Mouse (Mus musculus): ENCODE measurements at regions not wholly inside any gene's neighbourhood (a gene's known extent, or its start where the extent isn't known, plus 50 kb on each side); places are given as distances from the start of the nearest gene placed in this dataset.

- 90% methylated on average over 7 of the region's 7 CpGs for WGBS
These were observed 208.3 kb downstream of the Adra2a start for GRCm38 (mm10) chr19:54252145-54252664.

DNA sequence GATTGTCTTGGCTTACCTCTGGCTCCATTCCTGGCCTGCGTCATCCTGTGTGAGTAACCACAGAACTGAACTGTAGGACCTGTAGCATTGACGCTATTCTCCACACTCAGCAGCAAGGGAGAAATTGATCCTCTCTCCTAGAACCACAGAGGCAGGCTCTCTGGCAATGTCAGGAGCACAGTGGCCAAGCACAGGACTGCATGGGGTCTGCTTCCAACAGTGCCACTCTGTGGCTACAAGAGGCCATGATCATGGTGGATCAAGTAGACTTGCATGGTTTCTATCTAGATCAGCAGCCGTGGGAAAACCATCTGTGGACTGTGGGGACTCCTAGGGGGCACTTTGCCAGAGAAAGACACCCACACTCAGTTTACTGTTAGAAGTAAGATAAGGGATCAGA lies 213.9 kb downstream of the Adra2a start:
- no peaks in the 10 kb centered on the region for H3K36me3 ChIP-seq
- no peak overlapping the region for H3K9ac ChIP-seq
- WGBS = 94% methylated on average over 3 of the region's 3 CpGs
- no peaks in the 10 kb centered on the region for H3K9me3 ChIP-seq
- H3K4me1 ChIP-seq = peaks cover 10% of the 10 kb centered on the region
- H3K27me3 ChIP-seq (replicated peaks) = no peaks in the 10 kb centered on the region
- ATAC-seq (ENCODE audit: low FRiP score, low read depth) = no peak
- H3K27ac ChIP-seq = no peak overlapping the region
- H3K4me2 ChIP-seq (replicated peaks) = no peak overlapping the region
- no peak overlapping the region for H3K4me3 ChIP-seq

More at GRCm38 (mm10) chr19:54252145-54252664, 208.3 kb downstream of the Adra2a start:
- Histone ChIP-seq H3K27ac (no peak overlapping the region), H3K4me3 (no peak overlapping the region), H3K4me2 (replicated peaks) (no peak overlapping the region), H3K36me3 (no peaks in the 10 kb centered on the region), H3K4me1 (no peaks in the 10 kb centered on the region), H3K9ac (no peak overlapping the region), H3K9me3 (no peaks in the 10 kb centered on the region), H3K27me3 (replicated peaks) (no peaks in the 10 kb centered on the region)
- no peak for ATAC-seq (ENCODE audit: low FRiP score, low read depth)

DNA sequence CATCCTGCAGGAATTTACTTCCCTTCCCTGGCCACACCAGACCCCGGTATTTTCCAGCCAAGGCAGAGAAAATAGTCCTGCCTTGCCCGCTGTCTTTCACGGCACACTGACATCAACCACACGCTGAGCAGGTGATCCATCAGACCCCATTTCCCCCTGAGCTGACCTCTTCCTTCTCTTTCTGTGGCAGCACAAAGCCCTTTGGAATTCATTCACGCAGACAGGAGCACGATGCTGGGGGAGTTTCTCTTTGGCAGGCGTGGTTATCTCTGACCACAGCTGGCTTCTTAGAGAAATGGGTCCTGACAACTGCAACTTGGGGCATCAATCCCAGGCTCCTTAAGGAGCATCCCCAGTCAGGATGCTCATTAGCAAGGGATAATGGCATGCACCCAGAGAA lies 215.2 kb downstream of the Adra2a start:
- no peaks in the 10 kb centered on the region for H3K36me3 ChIP-seq
- 2% methylated on average over 7 of the region's 7 CpGs for WGBS
- H3K27ac ChIP-seq = no peak overlapping the region
- no peaks in the 10 kb centered on the region for H3K9me3 ChIP-seq
- no peak overlapping the region for H3K4me3 ChIP-seq
- no peaks in the 10 kb centered on the region for H3K27me3 ChIP-seq (replicated peaks)
- ATAC-seq (ENCODE audit: low FRiP score, low read depth) = 0 out of 2 replicates have a peak, but pooled peaks have one; percentile 44
- peaks cover 10% of the 10 kb centered on the region for H3K4me1 ChIP-seq
- H3K9ac ChIP-seq = 0 out of 2 replicates have a peak overlapping the region, but pooled peaks have one; percentile 7
- peak overlapping the region; percentile 46 for H3K4me2 ChIP-seq (replicated peaks)

- H3K4me2 ChIP-seq (replicated peaks) = no peak overlapping the region
- no peaks in the 10 kb centered on the region for H3K4me1 ChIP-seq
- H3K4me3 ChIP-seq = no peak overlapping the region
- no peak overlapping the region for H3K27ac ChIP-seq
- no peak for ATAC-seq (ENCODE audit: low FRiP score, low read depth)
- WGBS = 87% methylated on average over 10 of the region's 10 CpGs
- H3K9ac ChIP-seq = no peak overlapping the region
- no peaks in the 10 kb centered on the region for H3K9me3 ChIP-seq
- H3K27me3 ChIP-seq (replicated peaks) = no peaks in the 10 kb centered on the region
- H3K36me3 ChIP-seq = no peaks in the 10 kb centered on the region
These were observed 233.4 kb downstream of the Adra2a start for GRCm38 (mm10) chr19:54277368-54277767.

- H3K27me3 ChIP-seq (replicated peaks) = no peaks in the 10 kb centered on the region
- no peak overlapping the region for H3K4me2 ChIP-seq (replicated peaks)
- no peaks in the 10 kb centered on the region for H3K4me1 ChIP-seq
- H3K9ac ChIP-seq = no peak overlapping the region
- H3K36me3 ChIP-seq = no peaks in the 10 kb centered on the region
- H3K27ac ChIP-seq = no peak overlapping the region
- ATAC-seq (ENCODE audit: low FRiP score, low read depth) = no peak
- no peaks in the 10 kb centered on the region for H3K9me3 ChIP-seq
- no peak overlapping the region for H3K4me3 ChIP-seq
These were observed 241.5 kb downstream of the Adra2a start for GRCm38 (mm10) chr19:54285481-54285880.

DNA sequence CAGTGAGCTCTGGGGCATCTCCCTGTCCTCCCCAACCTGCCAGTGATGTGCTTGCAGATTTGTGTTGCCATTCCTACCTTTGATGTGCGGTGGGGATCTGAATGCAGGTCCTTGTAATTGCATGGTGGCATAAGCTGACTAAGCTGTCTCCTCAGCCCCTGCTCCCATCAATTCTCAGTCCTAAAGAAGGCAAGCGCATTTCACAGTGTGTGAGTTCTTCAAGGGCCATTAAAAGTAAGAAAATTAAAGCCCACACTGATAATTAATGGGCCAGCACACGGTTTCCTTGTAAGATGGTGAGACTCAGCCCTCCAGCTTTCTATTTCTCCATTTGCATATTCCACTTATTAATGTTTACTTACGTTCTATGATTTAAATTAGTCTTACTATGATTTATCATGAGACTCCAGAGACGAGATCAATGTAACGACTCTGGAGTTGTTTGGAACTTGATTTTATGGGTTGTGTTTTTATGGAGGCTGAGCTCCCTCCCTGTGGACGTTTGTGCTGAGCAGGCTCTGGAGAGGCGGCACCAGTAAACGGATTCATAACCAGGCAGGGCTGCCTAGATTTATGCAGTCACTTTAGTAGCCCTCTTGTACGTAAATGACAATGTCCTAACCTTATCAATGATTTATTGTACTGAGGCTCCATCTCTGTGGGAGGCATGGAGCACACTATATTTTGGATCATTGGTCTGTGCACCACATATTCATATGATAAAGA lies 253.9 kb downstream of the Adra2a start:
- no peaks in the 10 kb centered on the region for H3K27me3 ChIP-seq (replicated peaks)
- H3K9me3 ChIP-seq = no peaks in the 10 kb centered on the region
- no peak overlapping the region for H3K4me3 ChIP-seq
- H3K36me3 ChIP-seq = no peaks in the 10 kb centered on the region
- 0 out of 2 replicates have a peak, but pooled peaks have one; percentile 37 for ATAC-seq (ENCODE audit: low FRiP score, low read depth)
- H3K27ac ChIP-seq = no peak overlapping the region
- H3K4me2 ChIP-seq (replicated peaks) = no peak overlapping the region
- H3K4me1 ChIP-seq = no peaks in the 10 kb centered on the region
- no peak overlapping the region for H3K9ac ChIP-seq
- WGBS = 55% methylated on average over 10 of the region's 10 CpGs

- no peak overlapping the region for H3K4me3 ChIP-seq
- no peak overlapping the region for H3K9ac ChIP-seq
- no peaks in the 10 kb centered on the region for H3K27me3 ChIP-seq (replicated peaks)
- H3K4me1 ChIP-seq = no peaks in the 10 kb centered on the region
- no peak overlapping the region for H3K27ac ChIP-seq
- no peak for ATAC-seq (ENCODE audit: low FRiP score, low read depth)
- 80% methylated on average over 6 of the region's 6 CpGs for WGBS
- no peak overlapping the region for H3K4me2 ChIP-seq (replicated peaks)
- H3K9me3 ChIP-seq = no peaks in the 10 kb centered on the region
- no peaks in the 10 kb centered on the region for H3K36me3 ChIP-seq
These were observed 267.3 kb downstream of the Adra2a start for GRCm38 (mm10) chr19:54311289-54311688.

GRCm38 (mm10) chr19:54311723-54312122 lies 267.8 kb downstream of the Adra2a start:
- no peak for ATAC-seq (ENCODE audit: low FRiP score, low read depth)
- 87% methylated on average over 1 of the region's 1 CpGs for WGBS
- Histone ChIP-seq H3K9me3 (no peaks in the 10 kb centered on the region), H3K4me2 (replicated peaks) (no peak overlapping the region), H3K27me3 (replicated peaks) (no peaks in the 10 kb centered on the region), H3K36me3 (no peaks in the 10 kb centered on the region), H3K27ac (no peak overlapping the region), H3K4me3 (no peak overlapping the region), H3K9ac (no peak overlapping the region), H3K4me1 (no peaks in the 10 kb centered on the region)

DNA sequence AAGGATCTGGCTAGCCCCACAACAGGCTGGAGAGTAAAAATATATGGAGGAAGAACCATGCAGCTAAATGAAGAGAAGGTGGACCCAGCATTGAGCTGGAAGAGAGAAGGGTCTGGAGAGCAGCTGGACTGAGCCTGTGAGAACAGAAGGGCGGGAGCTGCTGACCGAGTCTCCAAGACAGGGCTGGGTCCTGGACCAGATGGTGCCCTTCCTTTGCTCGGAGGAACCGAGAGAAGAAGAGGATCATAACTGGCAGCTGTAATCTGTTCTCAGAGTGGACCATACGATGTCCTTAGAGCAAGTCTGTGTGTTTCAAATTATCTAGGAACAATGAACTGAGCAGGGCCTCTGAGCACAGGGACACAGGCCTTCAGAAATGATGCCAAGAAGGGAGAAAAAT lies 279.3 kb downstream of the Adra2a start:
- Histone ChIP-seq H3K9ac (no peak overlapping the region), H3K4me1 (no peaks in the 10 kb centered on the region), H3K36me3 (no peaks in the 10 kb centered on the region), H3K4me3 (no peak overlapping the region), H3K9me3 (no peaks in the 10 kb centered on the region), H3K27ac (no peak overlapping the region), H3K27me3 (replicated peaks) (no peaks in the 10 kb centered on the region), H3K4me2 (replicated peaks) (no peak overlapping the region)
- 62% methylated on average over 5 of the region's 5 CpGs for WGBS
- no peak for ATAC-seq (ENCODE audit: low FRiP score, low read depth)

GRCm38 (mm10) chr19:54324991-54325390 lies 281.0 kb downstream of the Adra2a start:
- Histone ChIP-seq H3K36me3 (no peaks in the 10 kb centered on the region), H3K4me1 (no peaks in the 10 kb centered on the region), H3K9ac (no peak overlapping the region), H3K4me3 (no peak overlapping the region), H3K27ac (no peak overlapping the region), H3K9me3 (no peaks in the 10 kb centered on the region), H3K27me3 (replicated peaks) (no peaks in the 10 kb centered on the region), H3K4me2 (replicated peaks) (no peak overlapping the region)
- ATAC-seq (ENCODE audit: low FRiP score, low read depth) = no peak
- WGBS = 65% methylated on average over 4 of the region's 4 CpGs

DNA sequence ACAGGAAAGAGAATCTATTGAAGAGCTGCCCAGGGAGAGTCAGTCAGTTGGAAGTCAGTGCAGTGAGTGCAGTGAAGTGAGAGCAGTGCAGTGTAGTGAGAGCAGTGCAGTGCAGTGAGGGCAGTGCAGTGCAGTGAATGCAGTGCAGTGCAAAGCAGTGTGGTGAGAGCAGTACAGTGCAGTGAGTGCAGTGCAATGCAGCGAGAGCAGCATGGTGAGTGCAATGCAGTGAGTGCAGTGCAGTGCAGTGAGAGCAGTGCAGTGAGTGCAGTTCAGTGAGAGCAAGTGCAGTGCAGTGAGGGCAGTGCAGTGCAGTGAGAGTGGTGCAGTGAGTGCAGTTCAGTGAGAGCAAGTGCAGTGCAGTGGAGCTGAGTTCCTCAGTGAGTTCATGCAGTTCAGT lies 288.2 kb downstream of the Adra2a start:
- Histone ChIP-seq H3K9me3 (no peaks in the 10 kb centered on the region; the same call in none of the 2 replicates), H3K4me1 (no peaks in the 10 kb centered on the region), H3K4me3 (no peak overlapping the region), H3K4me2 (replicated peaks) (no peak overlapping the region), H3K27me3 (replicated peaks) (no peaks in the 10 kb centered on the region), H3K27ac (no peak overlapping the region), H3K9ac (no peak overlapping the region), H3K36me3 (no peaks in the 10 kb centered on the region)
- ATAC-seq (ENCODE audit: low FRiP score, low read depth) = no peak
- WGBS = 90% methylated on average over 1 of the region's 1 CpGs

DNA sequence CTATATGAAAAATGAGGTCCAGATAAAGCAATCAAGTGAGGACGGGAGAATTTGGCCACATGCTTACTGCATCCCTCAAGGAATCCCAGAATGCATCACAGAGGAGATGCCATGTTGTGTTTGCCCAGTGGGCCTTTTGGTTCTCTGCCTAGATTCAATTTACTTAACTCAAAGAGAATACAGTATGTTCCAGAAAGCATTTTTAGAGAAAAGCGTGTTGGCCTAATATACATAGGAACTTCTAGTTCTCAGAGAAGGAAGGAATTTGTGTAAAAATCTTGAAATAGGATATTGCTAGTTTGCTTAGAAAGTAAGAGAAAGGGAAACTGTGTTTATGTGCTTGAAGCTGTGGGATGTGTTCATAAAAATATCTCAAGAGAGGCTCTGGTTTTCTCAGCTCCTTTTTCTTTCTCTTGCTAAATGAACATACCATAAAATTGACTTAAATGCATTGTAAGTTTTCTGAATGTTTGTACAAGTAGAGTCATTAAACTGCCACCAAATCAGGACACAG lies 296.9 kb downstream of the Adra2a start:
- no peaks in the 10 kb centered on the region for H3K27me3 ChIP-seq (replicated peaks)
- 88% methylated on average over 2 of the region's 2 CpGs for WGBS
- no peaks in the 10 kb centered on the region for H3K9me3 ChIP-seq
- H3K27ac ChIP-seq = no peak overlapping the region
- H3K9ac ChIP-seq = no peak overlapping the region
- no peak for ATAC-seq (ENCODE audit: low FRiP score, low read depth)
- H3K4me3 ChIP-seq = no peak overlapping the region
- no peaks in the 10 kb centered on the region for H3K4me1 ChIP-seq
- no peak overlapping the region for H3K4me2 ChIP-seq (replicated peaks)
- no peaks in the 10 kb centered on the region for H3K36me3 ChIP-seq

- Histone ChIP-seq H3K4me3 (no peak overlapping the region), H3K27ac (no peak overlapping the region), H3K4me2 (replicated peaks) (no peak overlapping the region), H3K27me3 (replicated peaks) (no peaks in the 10 kb centered on the region), H3K9me3 (no peaks in the 10 kb centered on the region), H3K36me3 (no peaks in the 10 kb centered on the region), H3K4me1 (no peaks in the 10 kb centered on the region), H3K9ac (no peak overlapping the region)
- whole genome bisulfite sequencing = 88% methylated on average over 7 of the region's 7 CpGs
- ATAC-seq (ENCODE audit: low FRiP score, low read depth) = no peak
These were observed 315.8 kb downstream of the Adra2a start for GRCm38 (mm10) chr19:54359731-54360130.
